Mouse (Mus musculus): ENCODE data around the gene Trim50. TPM values are rescaled to one million over a fixed set of nuclear protein-coding genes. Genes with fewer than 3 reads are reported as not detected.

The Trim50 gene
- polyA plus RNA-seq, 1 experiment from 2014 or later, result not detected

GRCm38 (mm10) chr5:135408114-135408513 is 55.0 kb downstream of the Trim50 start:
- H3K9ac ChIP-seq (ENCODE audit: low read depth, low read length), result no peak overlapping the region
- no peak overlapping the region for H3K27ac ChIP-seq
- DNase-seq (ENCODE audit: low spot score) (no peak), ATAC-seq (replicated peaks; ENCODE audit: low FRiP score, low read depth) (no peak)
- H3K4me2 ChIP-seq (ENCODE audit: low read length), result no peak overlapping the region
- H3K27me3 ChIP-seq (ENCODE audit: insufficient read depth, low read length), result no peaks in the 10 kb centered on the region
- no peak for TF ChIP-seq CTCF (IDR thresholded peaks at IDR 0.05; ENCODE audit: low read depth)
- H3K9me3 ChIP-seq (replicated peaks; ENCODE audit: low read length), result no peaks in the 10 kb centered on the region
- WGBS, result 88% methylated on average over 4 of the region's 4 CpGs
- peaks cover 17% of the 10 kb centered on the region; the same call in 1 of the 2 replicates for H3K36me3 ChIP-seq (ENCODE audit: insufficient read depth, low read length)
- no peak overlapping the region for H3K4me3 ChIP-seq (replicated peaks; ENCODE audit: low read depth, low read length)
- no peaks in the 10 kb centered on the region for H3K4me1 ChIP-seq (replicated peaks; ENCODE audit: insufficient read depth, low read length)

GRCm38 (mm10) chr5:135410266-135410665 is 57.2 kb downstream of the Trim50 start:
- ATAC-seq (replicated peaks; ENCODE audit: low FRiP score, low read depth), result no peak
- H3K9ac ChIP-seq (ENCODE audit: low read depth, low read length), result no peak overlapping the region
- no peak for DNase-seq (ENCODE audit: low spot score)
- H3K4me3 ChIP-seq (replicated peaks; ENCODE audit: low read depth, low read length), result no peak overlapping the region
- H3K36me3 ChIP-seq (ENCODE audit: insufficient read depth, low read length), result peaks cover 23% of the 10 kb centered on the region; the same call in 1 of the 2 replicates
- TF ChIP-seq CTCF (IDR thresholded peaks at IDR 0.05; ENCODE audit: low read depth), result no peak
- H3K9me3 ChIP-seq (replicated peaks; ENCODE audit: low read length), result no peaks in the 10 kb centered on the region
- no peak overlapping the region for H3K27ac ChIP-seq
- H3K4me1 ChIP-seq (replicated peaks; ENCODE audit: insufficient read depth, low read length), result no peaks in the 10 kb centered on the region
- H3K27me3 ChIP-seq (ENCODE audit: insufficient read depth, low read length), result no peaks in the 10 kb centered on the region
- 78% methylated on average over 9 of the region's 9 CpGs for WGBS
- no peak overlapping the region for H3K4me2 ChIP-seq (ENCODE audit: low read length)

Small RNA genes lying within 50 kb of the gene (microRNA-seq; reads per million reads assigned to microRNA genes)
- gene Mir7033, result 0.60 reads per million

Other genes with a start within 250 kb of the Trim50 start
- gene Tbl2, start 203.6 kb upstream of the Trim50 start, polyA plus RNA-seq (2015; fragmentation: Nextera tagmentation; extraction: Ambion mirVana), result 14.5 and 17.4 TPM in 2 replicates
- gene Bcl7b, start 185.0 kb upstream of the Trim50 start, polyA plus RNA-seq (2015; fragmentation: Nextera tagmentation; extraction: Ambion mirVana), result 58.8 and 65.6 TPM in 2 replicates
- gene Baz1b, start 166.0 kb upstream of the Trim50 start, polyA plus RNA-seq (2015; fragmentation: Nextera tagmentation; extraction: Ambion mirVana), result 22.6 and 22.9 TPM in 2 replicates
- 0.65 and 0.93 TPM in 2 replicates for gene Fzd9, start 102.1 kb upstream of the Trim50 start, polyA plus RNA-seq (2015; fragmentation: Nextera tagmentation; extraction: Ambion mirVana)
- gene Fkbp6, start 3.3 kb upstream of the Trim50 start, polyA plus RNA-seq (2015; fragmentation: Nextera tagmentation; extraction: Ambion mirVana), result not detected in 2 replicates
- 22.7 and 23.8 TPM in 2 replicates for gene Nsun5, start 16.7 kb downstream of the Trim50 start, polyA plus RNA-seq (2015; fragmentation: Nextera tagmentation; extraction: Ambion mirVana)
- 8.1 and 8.9 TPM in 2 replicates for gene Pom121, start 41.3 kb downstream of the Trim50 start, polyA plus RNA-seq (2015; fragmentation: Nextera tagmentation; extraction: Ambion mirVana)
- gene Hip1, start 191.8 kb downstream of the Trim50 start, polyA plus RNA-seq (2015; fragmentation: Nextera tagmentation; extraction: Ambion mirVana), result 23.0 TPM in 2 replicates
- gene Ccl26, start 210.3 kb downstream of the Trim50 start, polyA plus RNA-seq (2015; fragmentation: Nextera tagmentation; extraction: Ambion mirVana), result not detected in 2 replicates
- 0.89 and 1.1 TPM in 2 replicates for gene Ccl24, start 219.8 kb downstream of the Trim50 start, polyA plus RNA-seq (2015; fragmentation: Nextera tagmentation; extraction: Ambion mirVana)